Mouse (Mus musculus) layer of hippocampus, adult 9-11 months (tissue): ENCODE data around the gene Tmem62.
"Not testable (repeated sequence)": the region's sequence is repeated elsewhere in the genome, so short reads cannot be mapped to it uniquely, and the experiment has no call there.

Experiments used
- DNase-seq: peaks from one replicate; pipeline ENCODE4 v3.0.0; 2022

The Tmem62 gene

GRCm38 (mm10) chr2:120976990-120977925 is at the start of gene Tmem62:
TSS of gene Tmem62 (plus strand) at chr2:120977017.
- peak; percentile 43 for DNase-seq

- no peak for DNase-seq
Measured at GRCm38 (mm10) chr2:120933038-120933437, 43.8 kb upstream of the Tmem62 start.

- peak; percentile 61 for DNase-seq
Measured at GRCm38 (mm10) chr2:120951208-120951607, 25.6 kb upstream of the Tmem62 start.

- no peak for DNase-seq
Measured at GRCm38 (mm10) chr2:120952176-120952938, 24.5 kb upstream of the Tmem62 start.

GRCm38 (mm10) chr2:120959363-120959762 is 17.5 kb upstream of the Tmem62 start:
- DNase-seq = no peak

- DNase-seq = no peak
Measured at GRCm38 (mm10) chr2:120959827-120960226, 17.0 kb upstream of the Tmem62 start.

- no peak for DNase-seq
Measured at GRCm38 (mm10) chr2:120960261-120960660, 16.6 kb upstream of the Tmem62 start.

GRCm38 (mm10) chr2:120963110-120963509 is 13.7 kb upstream of the Tmem62 start:
- no peak for DNase-seq

GRCm38 (mm10) chr2:120965486-120965885 is 11.3 kb upstream of the Tmem62 start:
- DNase-seq = no peak

GRCm38 (mm10) chr2:120970045-120970539 is 6.7 kb upstream of the Tmem62 start:
- DNase-seq = no peak

- DNase-seq = peak; percentile 88
Measured at GRCm38 (mm10) chr2:120970559-120971080, 6.2 kb upstream of the Tmem62 start, which contains the start of gene Ubr1. TSS of gene Ubr1 (minus strand) at chr2:120970715.

GRCm38 (mm10) chr2:120971766-120972165 is 5.1 kb upstream of the Tmem62 start:
- DNase-seq = no peak

GRCm38 (mm10) chr2:120972257-120972656 is 4.6 kb upstream of the Tmem62 start:
- DNase-seq = not testable (repeated sequence)

- no peak for DNase-seq
Measured at GRCm38 (mm10) chr2:120972964-120973363, 3.9 kb upstream of the Tmem62 start.

GRCm38 (mm10) chr2:120976308-120976707 is 509 bp upstream of the Tmem62 start:
- no peak for DNase-seq

- DNase-seq = no peak
Measured at GRCm38 (mm10) chr2:120977926-120978692, 1.3 kb downstream of the Tmem62 start.

GRCm38 (mm10) chr2:120978693-120979037 is 1.8 kb downstream of the Tmem62 start:
- DNase-seq = no peak

- DNase-seq = no peak
Measured at GRCm38 (mm10) chr2:120979819-120980218, 3.0 kb downstream of the Tmem62 start.

GRCm38 (mm10) chr2:120980861-120981260 is 4.0 kb downstream of the Tmem62 start:
- DNase-seq = no peak

- DNase-seq = no peak
Measured at GRCm38 (mm10) chr2:120983611-120984010, 6.8 kb downstream of the Tmem62 start.

GRCm38 (mm10) chr2:120985241-120985640 is 8.4 kb downstream of the Tmem62 start:
- DNase-seq = no peak

GRCm38 (mm10) chr2:120991196-120991595 is 14.4 kb downstream of the Tmem62 start:
- no peak for DNase-seq

- not testable (repeated sequence) for DNase-seq
Measured at GRCm38 (mm10) chr2:120996607-120997006, 19.8 kb downstream of the Tmem62 start.
